Mouse (Mus musculus) heart, adult 11 months (tissue): ENCODE results near the gene Rhcg.

Experiments used
- DNase-seq: peaks from one replicate; pipeline ENCODE4 v3.0.0; 2022

The Rhcg gene

GRCm38 (mm10) chr7:79617418-79617817 is at the start of gene Rhcg:
Rhcg (minus strand) TSS chr7:79617657.
- DNase-seq = no peak

- DNase-seq = peak; percentile 21
Observed at GRCm38 (mm10) chr7:79666690-79667089, 49.2 kb upstream of the Rhcg start.

- DNase-seq = peak; percentile 49
Observed at GRCm38 (mm10) chr7:79661253-79661890, 43.9 kb upstream of the Rhcg start.

- peak; percentile 85 for DNase-seq
Observed at GRCm38 (mm10) chr7:79660291-79661150, 43.1 kb upstream of the Rhcg start.

- DNase-seq = peak; percentile 100
Observed at GRCm38 (mm10) chr7:79659578-79660290, 42.3 kb upstream of the Rhcg start, which contains the start of gene Ticrr. Ticrr (plus strand) TSS chr7:79660196.

GRCm38 (mm10) chr7:79654586-79654985 is 37.1 kb upstream of the Rhcg start:
- no peak for DNase-seq

- DNase-seq = no peak
Observed at GRCm38 (mm10) chr7:79654185-79654584, 36.7 kb upstream of the Rhcg start.

GRCm38 (mm10) chr7:79649005-79649404 is 31.5 kb upstream of the Rhcg start:
- DNase-seq = no peak

- DNase-seq = no peak
Observed at GRCm38 (mm10) chr7:79647233-79647632, 29.8 kb upstream of the Rhcg start.

GRCm38 (mm10) chr7:79631773-79632348 is 14.4 kb upstream of the Rhcg start:
- no peak for DNase-seq

- DNase-seq = peak; percentile 62
Observed at GRCm38 (mm10) chr7:79628271-79628913, 10.9 kb upstream of the Rhcg start.

GRCm38 (mm10) chr7:79626170-79626569 is 8.7 kb upstream of the Rhcg start:
- peak; percentile 80 for DNase-seq

- DNase-seq = no peak
Observed at GRCm38 (mm10) chr7:79623086-79623485, 5.6 kb upstream of the Rhcg start.

GRCm38 (mm10) chr7:79619493-79619892 is 2.0 kb upstream of the Rhcg start:
- DNase-seq = no peak

- no peak for DNase-seq
Observed at GRCm38 (mm10) chr7:79615941-79616340, 1.5 kb downstream of the Rhcg start.

- no peak for DNase-seq
Observed at GRCm38 (mm10) chr7:79615008-79615407, 2.4 kb downstream of the Rhcg start.

GRCm38 (mm10) chr7:79613314-79613713 is 4.1 kb downstream of the Rhcg start:
- no peak for DNase-seq

GRCm38 (mm10) chr7:79612783-79613182 is 4.7 kb downstream of the Rhcg start:
- DNase-seq = no peak

GRCm38 (mm10) chr7:79611901-79612300 is 5.6 kb downstream of the Rhcg start:
- DNase-seq = no peak

- DNase-seq = no peak
Observed at GRCm38 (mm10) chr7:79607263-79607921, 10.1 kb downstream of the Rhcg start.

GRCm38 (mm10) chr7:79606766-79607165 is 10.7 kb downstream of the Rhcg start:
- no peak for DNase-seq

GRCm38 (mm10) chr7:79602006-79602405 is 15.5 kb downstream of the Rhcg start:
- DNase-seq = no peak
